Mouse (Mus musculus) MEL-GATA-1-ER (cell line): ENCODE results near the gene Aldh16a1.
"Not testable (repeated sequence)": the region's sequence is repeated elsewhere in the genome, so short reads cannot be mapped to it uniquely, and the experiment has no call there.

ENCODE experiments used
- DNase-seq: peaks from one replicate; pipeline ENCODE4 v3.0.0-alpha.2; 2012; ENCODE audit warnings: low read depth; ENCODE audit errors: extremely low read depth

Aldh16a1 gene

GRCm38 (mm10) chr7:45135370-45135769, 19.0 kb downstream of the Aldh16a1 start:
- no peak for DNase-seq

DNA sequence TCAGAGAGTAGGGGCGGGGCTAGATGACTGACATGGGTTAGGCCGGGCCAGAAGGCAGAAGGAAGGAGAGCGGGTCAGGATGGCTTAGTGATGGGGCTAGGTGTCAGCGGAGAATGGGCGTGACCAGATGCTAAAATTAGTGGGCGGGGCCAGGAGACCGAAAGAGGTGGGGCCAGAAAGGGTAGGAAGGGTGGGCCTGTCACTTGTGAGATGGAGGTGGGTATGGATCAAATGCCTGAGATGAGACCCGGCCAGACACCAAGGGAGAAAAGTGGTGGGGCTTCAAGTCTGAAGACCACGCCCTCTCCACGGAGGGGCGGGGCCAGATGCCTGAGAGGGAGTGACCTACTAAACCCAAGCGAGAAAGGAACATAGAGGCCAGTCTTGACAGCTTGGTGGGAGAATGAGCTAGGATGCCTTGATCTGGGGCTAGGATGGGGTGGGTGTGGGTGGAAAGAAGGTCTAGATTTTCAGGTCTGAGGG, 19.8 kb downstream of the Aldh16a1 start:
- peak; percentile 82 for DNase-seq

DNA sequence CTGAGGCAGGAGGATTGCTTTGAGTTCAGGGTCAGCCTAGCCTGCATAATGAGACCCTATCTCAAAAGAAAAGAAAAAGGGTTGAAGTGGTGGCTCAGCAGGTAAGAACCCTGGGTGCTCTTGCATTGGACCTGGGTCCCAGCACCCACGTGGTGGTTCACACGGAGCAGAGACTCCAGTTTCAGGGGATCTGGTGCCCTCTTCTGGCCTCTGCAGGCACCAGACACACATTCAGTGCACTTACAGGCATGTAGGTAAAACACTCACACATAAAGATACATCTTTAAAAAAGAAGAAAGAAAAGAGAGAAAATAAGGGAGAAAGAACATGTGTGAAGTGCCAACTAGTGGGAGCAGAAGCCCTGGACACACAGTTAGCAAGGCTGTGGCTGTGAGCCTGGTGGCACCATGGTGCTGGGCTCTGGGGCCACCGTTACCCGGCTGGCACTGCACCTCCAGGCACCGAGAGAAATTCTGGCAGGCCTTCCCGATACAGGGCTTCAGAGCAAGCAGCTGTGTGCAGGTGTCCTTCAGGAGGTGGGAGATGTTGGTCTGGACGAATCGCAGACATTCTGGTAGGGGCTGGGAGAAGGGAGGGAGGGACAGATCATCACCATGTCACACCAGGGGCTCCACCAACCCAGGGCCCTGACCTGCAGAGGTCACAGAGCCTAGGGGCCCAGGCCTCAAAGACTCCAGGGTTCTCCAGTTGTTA, 20.8 kb downstream of the Aldh16a1 start:
- DNase-seq, result no peak

DNA sequence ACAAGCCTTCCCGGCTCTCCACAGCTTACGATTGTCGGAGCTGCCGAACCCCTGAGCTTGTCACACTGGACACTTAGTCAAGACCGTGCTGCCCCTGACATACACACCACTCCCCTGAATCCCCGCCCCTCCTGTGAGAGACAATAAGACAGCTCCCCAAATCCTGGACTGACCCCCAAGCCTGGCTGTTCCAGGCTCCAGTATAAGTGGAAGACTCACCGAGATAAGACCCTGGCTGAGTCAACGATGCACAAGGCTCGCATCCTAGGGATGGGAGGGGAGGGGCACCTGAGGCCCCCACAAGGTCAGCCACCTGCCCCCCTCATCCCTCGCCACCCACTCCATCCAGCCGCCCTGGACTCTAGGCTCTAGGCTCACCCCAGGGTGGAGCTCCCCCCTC, 22.5 kb downstream of the Aldh16a1 start:
- DNase-seq, result no peak

- DNase-seq, result no peak
Observed at GRCm38 (mm10) chr7:45129776-45130512, 24.4 kb downstream of the Aldh16a1 start.

DNA sequence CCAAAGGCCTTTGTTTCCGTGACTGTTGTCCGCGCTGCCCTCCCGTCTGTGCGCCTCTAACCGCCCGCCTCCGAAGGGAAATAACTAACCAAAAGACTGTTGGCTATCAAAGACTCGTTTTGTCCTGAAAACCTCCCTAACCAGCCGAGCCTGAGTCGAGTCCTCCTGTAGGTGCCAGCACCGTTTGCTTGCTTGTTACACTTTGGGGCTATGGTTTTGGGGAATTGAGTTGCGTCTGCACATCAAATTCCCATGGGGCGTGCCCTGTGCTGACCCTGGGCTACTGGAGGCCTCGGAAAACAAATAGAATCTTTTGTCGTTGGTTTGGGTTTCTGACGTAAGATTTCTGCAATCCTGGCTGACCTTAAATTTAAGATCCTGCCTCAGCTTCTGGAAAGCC, 25.1 kb downstream of the Aldh16a1 start:
- no peak for DNase-seq

DNA sequence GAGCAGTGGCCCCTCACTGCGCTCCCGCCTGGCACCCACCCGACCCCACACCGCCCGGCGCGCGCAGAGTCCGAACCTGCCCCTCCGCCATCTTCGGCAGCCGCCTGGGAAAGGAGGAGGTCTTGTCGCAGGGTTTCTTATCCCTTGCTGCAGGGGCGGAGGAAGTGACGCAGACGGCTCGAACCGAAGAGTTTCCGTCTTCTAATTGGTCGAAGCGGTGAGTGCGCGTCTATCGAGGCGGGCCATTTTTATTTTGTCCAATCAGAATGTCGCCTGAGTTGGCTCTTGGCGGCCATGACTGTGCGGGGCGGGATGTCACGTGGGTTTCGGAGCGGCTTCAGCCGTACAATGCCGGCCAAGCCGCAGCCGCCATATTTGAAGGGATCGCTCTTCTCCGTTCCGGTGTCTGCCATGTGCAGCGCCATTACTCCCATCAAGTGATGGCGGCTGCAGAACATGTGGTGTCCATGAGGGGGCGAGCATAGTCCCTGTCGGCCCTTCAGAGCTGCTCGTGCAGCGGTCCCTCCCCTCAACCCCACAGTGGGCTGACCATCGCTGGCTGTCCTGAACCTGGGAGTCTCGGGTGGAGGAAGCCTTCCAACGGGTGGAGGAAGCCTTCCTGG, 25.6 kb downstream of the Aldh16a1 start, which contains the start of gene Rpl13a:
Gene Rpl13a, minus strand, starts transcription at position 138 of the 623 bp plus-strand sequence.
- peak; percentile 95 for DNase-seq

DNA sequence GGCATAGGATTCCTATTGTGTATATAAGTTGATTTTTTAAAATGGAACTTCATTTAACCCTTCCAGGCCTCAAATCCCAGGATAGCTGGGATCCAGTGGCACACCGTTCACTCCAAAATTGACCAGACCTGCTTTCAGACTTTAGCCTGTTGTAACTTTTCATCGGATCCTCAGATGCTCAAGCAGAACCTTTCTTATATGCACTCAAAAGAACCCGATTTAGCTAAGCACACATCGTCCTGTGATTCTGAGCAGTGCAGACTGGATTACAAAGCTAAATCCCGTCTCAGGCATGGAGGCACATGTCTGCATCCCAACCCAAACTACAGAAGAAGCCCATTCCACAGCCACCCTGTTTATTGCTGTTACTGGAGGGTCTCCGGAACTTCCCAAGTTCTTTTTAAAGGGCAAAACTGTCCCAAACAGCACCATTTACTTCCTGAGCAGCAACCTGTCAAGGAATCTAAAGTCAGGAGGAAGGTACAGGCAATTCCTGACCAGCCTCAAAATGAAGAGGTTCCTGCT, 26.6 kb downstream of the Aldh16a1 start:
- DNase-seq, result no peak

DNA sequence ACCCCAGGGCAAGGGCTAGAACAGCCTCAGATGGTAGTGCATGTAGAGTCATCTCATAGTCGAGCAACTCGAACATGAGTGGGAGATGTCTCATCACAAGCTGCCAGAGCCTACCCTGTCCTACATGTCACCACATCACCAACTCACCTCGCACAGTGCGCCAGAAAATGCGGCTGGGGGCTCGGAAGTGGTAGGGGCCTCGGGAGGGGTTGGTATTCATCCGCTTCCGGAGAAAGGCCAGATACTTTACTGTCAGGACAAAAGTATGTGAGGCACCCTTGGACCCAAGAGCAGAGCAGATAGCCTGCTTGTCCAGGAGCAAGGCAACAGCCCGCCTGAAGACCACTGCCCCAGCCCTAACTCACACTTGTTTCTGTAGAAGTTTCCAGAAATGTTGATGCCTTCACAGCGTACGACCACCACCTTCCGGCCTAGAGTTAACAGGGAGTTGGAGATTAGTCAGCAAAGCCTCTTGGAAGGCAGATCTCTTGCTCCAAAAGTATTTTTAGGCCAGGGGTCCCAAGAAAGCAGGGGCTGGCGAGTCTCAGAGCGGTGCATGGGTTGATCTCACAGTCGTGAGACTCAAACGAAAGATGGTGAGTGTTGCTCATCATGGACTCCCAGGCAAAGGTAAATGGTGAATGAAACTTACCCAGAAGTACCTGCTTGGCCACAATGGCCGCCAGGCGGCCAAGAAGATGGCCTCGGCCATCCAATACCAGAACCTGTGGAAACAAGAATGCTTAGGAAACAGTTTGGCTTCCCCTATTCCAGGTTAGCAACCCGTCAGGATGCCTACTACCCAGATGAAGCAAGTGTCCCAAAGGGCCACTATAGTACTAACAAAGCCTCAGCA, 27.3 kb downstream of the Aldh16a1 start:
- DNase-seq, result no peak

DNA sequence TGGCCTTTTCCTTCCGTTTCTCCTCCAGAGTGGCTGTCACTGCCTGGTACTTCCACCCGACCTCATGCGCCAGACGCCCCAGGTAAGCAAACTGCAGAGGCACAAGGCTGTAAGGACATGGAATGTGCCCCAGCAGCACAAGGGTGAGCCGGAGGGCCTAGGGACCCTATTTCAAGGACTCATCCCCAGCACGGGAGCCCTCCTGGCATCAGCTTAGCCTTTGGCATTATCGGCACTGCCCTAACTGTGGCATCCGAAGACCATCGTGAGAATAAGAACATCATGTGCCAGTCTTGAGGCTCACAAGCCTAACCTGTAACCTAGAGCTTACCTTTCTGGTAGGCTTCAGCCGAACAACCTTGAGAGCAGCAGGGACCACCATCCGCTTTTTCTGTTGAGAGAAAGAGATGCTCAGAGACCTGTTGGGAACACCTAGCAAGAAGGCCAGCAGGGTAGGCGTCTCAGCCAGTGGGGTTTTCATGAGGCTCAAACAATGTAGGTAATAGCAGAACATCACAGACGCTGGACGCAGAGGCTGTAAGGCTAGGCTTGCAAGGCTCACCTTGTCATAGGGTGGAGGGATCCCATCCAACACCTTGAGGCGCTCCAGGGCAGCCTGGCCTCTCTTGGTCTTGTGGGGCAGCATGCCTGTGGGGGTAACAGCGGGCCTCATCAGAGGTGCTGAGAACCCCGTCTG, 28.1 kb downstream of the Aldh16a1 start:
- DNase-seq, result no peak

- not testable (repeated sequence) for DNase-seq
Observed at GRCm38 (mm10) chr7:45125649-45126048, 28.7 kb downstream of the Aldh16a1 start.

- DNase-seq, result no peak
Observed at GRCm38 (mm10) chr7:45125144-45125600, 29.2 kb downstream of the Aldh16a1 start.

DNA sequence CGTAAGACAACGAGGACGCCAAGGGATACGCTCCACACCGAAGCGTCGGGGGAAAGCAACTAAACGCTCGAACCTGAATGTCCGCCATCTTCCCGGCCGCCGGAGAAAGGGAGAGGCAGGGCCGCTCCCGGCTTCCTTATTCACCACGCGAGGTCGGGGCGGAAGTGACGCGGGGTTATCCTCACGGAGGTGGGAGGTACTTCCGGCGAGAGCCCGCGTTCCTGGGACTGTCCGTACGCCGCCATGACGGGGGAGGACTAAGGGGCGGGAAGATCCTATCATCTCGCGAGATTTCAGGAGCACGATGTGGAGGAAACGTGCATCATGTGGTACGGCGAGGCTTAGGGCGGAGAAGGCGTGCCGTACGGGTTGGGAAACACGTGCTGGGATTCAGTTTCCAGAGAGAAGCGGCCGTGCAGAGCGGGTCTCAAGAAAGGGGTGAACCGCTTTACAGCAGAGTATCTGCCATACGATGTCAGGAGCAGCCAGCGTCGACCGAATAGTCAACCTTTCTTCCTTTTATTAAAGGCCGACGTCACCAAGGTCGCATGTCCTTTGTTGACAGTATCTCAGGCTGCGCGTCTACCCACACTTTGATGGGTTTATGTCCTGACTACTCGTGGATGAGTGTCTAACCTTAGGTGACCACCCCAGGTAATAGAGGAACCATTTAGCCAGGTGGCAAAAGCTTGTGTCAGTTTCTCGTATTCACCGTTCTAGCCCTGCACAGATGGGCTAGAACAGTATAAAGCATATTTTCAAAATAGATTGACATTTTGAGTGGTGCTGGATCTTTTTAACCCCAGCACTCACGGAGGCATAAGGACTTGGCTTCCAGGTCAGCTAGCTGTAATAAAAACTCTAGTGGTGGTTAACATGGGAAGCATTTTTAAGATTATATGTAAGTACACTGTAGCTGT, 29.9 kb downstream of the Aldh16a1 start, which contains the start of gene Rps11:
Gene Rps11, minus strand, starts transcription at position 216 of the 920 bp plus-strand sequence.
- peak; percentile 98 for DNase-seq

- DNase-seq, result no peak
Observed at GRCm38 (mm10) chr7:45123186-45123570, 31.2 kb downstream of the Aldh16a1 start.

GRCm38 (mm10) chr7:45122561-45123185, 31.7 kb downstream of the Aldh16a1 start:
- DNase-seq, result no peak

GRCm38 (mm10) chr7:45121966-45122365, 32.4 kb downstream of the Aldh16a1 start:
- no peak for DNase-seq

DNA sequence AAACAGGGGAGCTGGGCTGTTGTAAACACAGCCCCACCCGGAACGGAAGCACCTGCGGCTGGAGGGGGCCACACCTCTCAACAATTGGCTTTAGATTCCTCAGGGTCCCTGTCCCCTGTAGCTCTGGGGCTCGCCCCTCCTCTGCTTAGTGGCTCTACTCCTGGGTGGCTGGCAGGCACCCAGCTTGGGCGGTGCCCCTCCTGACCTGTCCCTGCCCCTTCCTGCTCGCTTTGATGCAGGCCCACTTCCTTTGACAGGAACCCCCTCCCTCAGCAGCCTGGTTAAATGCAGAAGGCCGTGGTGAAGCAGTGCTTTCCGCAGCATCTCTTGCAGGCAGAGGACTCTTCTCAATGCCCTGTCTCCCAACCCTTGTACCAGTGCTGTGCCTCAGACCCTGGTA, 33.0 kb downstream of the Aldh16a1 start:
- DNase-seq, result no peak
